Mouse (Mus musculus) midbrain, embryonic 11.5 days (tissue): ENCODE data around the gene Pnliprp2. TPM values are rescaled to one million over a fixed set of nuclear protein-coding genes. Genes with fewer than 3 reads are reported as not detected.

Experiments used
- ATAC-seq: fragments of 200-750 bp; cut with Nextera tagmentation; 2 replicates; pipeline ENCODE4 v1.8.0; 2017; ENCODE audit warnings: moderate TSS enrichment, moderate library complexity; ENCODE audit not compliant: low FRiP score
- DNase-seq: peaks from one replicate; pipeline ENCODE4 v3.0.0; 2015; ENCODE audit warnings: low spot score; ENCODE audit errors: missing footprints
- H3K27ac ChIP-seq: fragments of 300-500 bp; sonication (generic); 2 replicates; pipeline ENCODE4 v1.5.1; 2014; ENCODE audit warnings: low read depth, low read length
- H3K27me3 ChIP-seq: fragments of 300-500 bp; sonication (generic); 2 replicates; pipeline ENCODE4 v1.6.1; 2014; ENCODE audit warnings: mild to moderate bottlenecking, low read length, moderate library complexity, mixed read lengths; ENCODE audit not compliant: control insufficient read depth, insufficient read depth
- H3K36me3 ChIP-seq: fragments of 300-500 bp; sonication (generic); 2 replicates; pipeline ENCODE4 v1.6.1; 2014; ENCODE audit warnings: mild to moderate bottlenecking, low read length, moderate library complexity, mixed read lengths; ENCODE audit not compliant: control insufficient read depth, insufficient read depth
- H3K4me1 ChIP-seq: fragments of 300-500 bp; sonication (generic); 2 replicates; pipeline ENCODE4 v1.6.1; 2014; ENCODE audit warnings: low read length; ENCODE audit not compliant: control insufficient read depth, insufficient read depth
- H3K4me2 ChIP-seq: fragments of 300-500 bp; sonication (generic); 2 replicates; pipeline ENCODE4 v1.6.1; 2014; ENCODE audit warnings: mild to moderate bottlenecking, moderate library complexity
- H3K4me3 ChIP-seq: fragments of 300-500 bp; sonication (generic); 2 replicates; pipeline ENCODE4 v1.5.1; 2014; ENCODE audit warnings: low read depth, low read length
- H3K9ac ChIP-seq: fragments of 300-500 bp; sonication (generic); 2 replicates; pipeline ENCODE4 v1.6.1; 2014; ENCODE audit warnings: low read length
- H3K9me3 ChIP-seq: fragments of 300-500 bp; sonication (generic); 2 replicates; pipeline ENCODE4 v1.6.1; 2016; ENCODE audit warnings: low read length; ENCODE audit not compliant: control insufficient read depth
- WGBS: fragments of 180-500 bp; shearing (Covaris S2); extraction: QIAGEN DNeasy Blood & Tissue Kit; methylation state at CpG from one replicate; pipeline ENCODE4 v1.1.7; 2014; 5-methylcytosine and 5-hydroxymethylcytosine counted together
- polyA plus RNA-seq: library from polyadenylated mRNA; unstranded; fragments of >200 nt; fragmentation: Nextera tagmentation; extraction: Ambion mirVana; gene quantifications from 2 replicates; pipeline ENCODE4 v1.2.1, GENCODE M21; 2014

The Pnliprp2 gene
- not detected in 2 replicates for polyA plus RNA-seq

- H3K36me3 ChIP-seq, result no peaks in the 10 kb centered on the region
- DNase-seq (peak; percentile 12), ATAC-seq (no peak)
- H3K4me3 ChIP-seq, result no peak within 1 kb of the TSS
- H3K27ac ChIP-seq, result no peak within 1 kb of the TSS
- H3K9ac ChIP-seq, result no peak within 1 kb of the TSS
- no peaks in the 10 kb centered on the region for H3K9me3 ChIP-seq
- H3K27me3 ChIP-seq, result no peaks in the 10 kb centered on the region
- no peaks in the 10 kb centered on the region for H3K4me1 ChIP-seq
- H3K4me2 ChIP-seq, result no peak within 1 kb of the TSS
- 66% methylated on average over 9 of the region's 9 CpGs for WGBS
Measured at GRCm38 (mm10) chr19:58759423-58759822, at the start of gene Pnliprp2. Gene Pnliprp2, plus strand, starts transcription at chr19:58759719.

- Histone ChIP-seq H3K4me1 (no peaks in the 10 kb centered on the region), H3K9me3 (no peaks in the 10 kb centered on the region; the same call in 1 of the 2 replicates), H3K4me3 (no peak overlapping the region), H3K27ac (no peak overlapping the region), H3K9ac (no peak overlapping the region), H3K36me3 (no peaks in the 10 kb centered on the region), H3K27me3 (no peaks in the 10 kb centered on the region), H3K4me2 (no peak overlapping the region)
- no peak for ATAC-seq
- 90% methylated on average over 4 of the region's 4 CpGs for WGBS
- no peak for DNase-seq
Measured at GRCm38 (mm10) chr19:58717925-58718324, 41.6 kb upstream of the Pnliprp2 start.

GRCm38 (mm10) chr19:58720439-58720838, 39.1 kb upstream of the Pnliprp2 start:
- Histone ChIP-seq H3K27me3 (no peaks in the 10 kb centered on the region), H3K4me3 (no peak overlapping the region), H3K27ac (no peak overlapping the region), H3K36me3 (no peaks in the 10 kb centered on the region), H3K4me2 (no peak overlapping the region), H3K4me1 (no peaks in the 10 kb centered on the region), H3K9ac (no peak overlapping the region), H3K9me3 (no peaks in the 10 kb centered on the region; the same call in 1 of the 2 replicates)
- no peak for ATAC-seq
- no peak for DNase-seq

- no peak overlapping the region for H3K27ac ChIP-seq
- H3K9me3 ChIP-seq, result no peaks in the 10 kb centered on the region; the same call in 1 of the 2 replicates
- H3K4me3 ChIP-seq, result no peak overlapping the region
- no peaks in the 10 kb centered on the region for H3K4me1 ChIP-seq
- no peak overlapping the region for H3K4me2 ChIP-seq
- DNase-seq, result no peak
- no peak overlapping the region for H3K9ac ChIP-seq
- WGBS, result 85% methylated on average over 5 of the region's 5 CpGs
- no peaks in the 10 kb centered on the region for H3K27me3 ChIP-seq
- H3K36me3 ChIP-seq, result no peaks in the 10 kb centered on the region
- no peak for ATAC-seq
Measured at GRCm38 (mm10) chr19:58726551-58726950, 33.0 kb upstream of the Pnliprp2 start.

GRCm38 (mm10) chr19:58727756-58728155, 31.8 kb upstream of the Pnliprp2 start:
- no peak overlapping the region for H3K27ac ChIP-seq
- no peaks in the 10 kb centered on the region for H3K9me3 ChIP-seq
- ATAC-seq, result no peak

GRCm38 (mm10) chr19:58728445-58729031, 31.0 kb upstream of the Pnliprp2 start, which contains the start of gene Pnliprp1:
Gene Pnliprp1, plus strand, starts transcription at chr19:58728887.
- DNase-seq, result no peak
- no peak for ATAC-seq

More at GRCm38 (mm10) chr19:58727756-58728155, 31.8 kb upstream of the Pnliprp2 start:
- WGBS, result 82% methylated on average over 5 of the region's 5 CpGs
- DNase-seq, result no peak
- H3K36me3 ChIP-seq, result no peaks in the 10 kb centered on the region
- no peak overlapping the region for H3K9ac ChIP-seq
- no peaks in the 10 kb centered on the region for H3K27me3 ChIP-seq
- no peak overlapping the region for H3K4me3 ChIP-seq
- no peak overlapping the region for H3K4me2 ChIP-seq
- H3K4me1 ChIP-seq, result no peaks in the 10 kb centered on the region

GRCm38 (mm10) chr19:58733216-58733615, 26.3 kb upstream of the Pnliprp2 start:
- H3K4me1 ChIP-seq, result no peaks in the 10 kb centered on the region
- H3K27me3 ChIP-seq, result no peaks in the 10 kb centered on the region
- no peak overlapping the region for H3K4me3 ChIP-seq
- DNase-seq (no peak), ATAC-seq (no peak)
- no peak overlapping the region for H3K4me2 ChIP-seq
- WGBS, result 76% methylated on average over 6 of the region's 6 CpGs
- H3K36me3 ChIP-seq, result no peaks in the 10 kb centered on the region
- H3K9me3 ChIP-seq, result no peaks in the 10 kb centered on the region
- no peak overlapping the region for H3K27ac ChIP-seq
- H3K9ac ChIP-seq, result no peak overlapping the region

More at GRCm38 (mm10) chr19:58728445-58729031, 31.0 kb upstream of the Pnliprp2 start, which contains the start of gene Pnliprp1:
- Histone ChIP-seq H3K27me3 (no peaks in the 10 kb centered on the region), H3K4me2 (no peak within 1 kb of the TSS), H3K9me3 (no peaks in the 10 kb centered on the region), H3K4me3 (no peak within 1 kb of the TSS), H3K9ac (no peak within 1 kb of the TSS), H3K27ac (no peak within 1 kb of the TSS), H3K4me1 (no peaks in the 10 kb centered on the region), H3K36me3 (no peaks in the 10 kb centered on the region)
- WGBS, result 64% methylated on average over 5 of the region's 5 CpGs

GRCm38 (mm10) chr19:58738111-58738510, 21.4 kb upstream of the Pnliprp2 start:
- H3K36me3 ChIP-seq, result no peaks in the 10 kb centered on the region
- ATAC-seq, result no peak
- H3K27me3 ChIP-seq, result no peaks in the 10 kb centered on the region
- H3K4me1 ChIP-seq, result no peaks in the 10 kb centered on the region
- no peak overlapping the region for H3K9ac ChIP-seq
- no peak overlapping the region for H3K27ac ChIP-seq
- H3K4me3 ChIP-seq, result no peak overlapping the region
- no peaks in the 10 kb centered on the region for H3K9me3 ChIP-seq
- WGBS, result 91% methylated on average over 4 of the region's 4 CpGs
- H3K4me2 ChIP-seq, result no peak overlapping the region
- no peak for DNase-seq

- Histone ChIP-seq H3K4me1 (no peaks in the 10 kb centered on the region), H3K36me3 (no peaks in the 10 kb centered on the region), H3K27ac (no peak overlapping the region), H3K4me2 (no peak overlapping the region), H3K4me3 (no peak overlapping the region), H3K9me3 (no peaks in the 10 kb centered on the region), H3K9ac (no peak overlapping the region), H3K27me3 (no peaks in the 10 kb centered on the region)
- WGBS, result 82% methylated on average over 6 of the region's 6 CpGs
- DNase-seq, result no peak
- no peak for ATAC-seq
Measured at GRCm38 (mm10) chr19:58741036-58741435, 18.5 kb upstream of the Pnliprp2 start.
